Mouse (Mus musculus): Measurements from ENCODE around the gene Agbl2. TPM values are rescaled to one million over a fixed set of nuclear protein-coding genes. Genes with fewer than 3 reads are reported as not detected.

The Agbl2 gene
- not detected for polyA plus RNA-seq (2017; shearing (Covaris generic))

DNA sequence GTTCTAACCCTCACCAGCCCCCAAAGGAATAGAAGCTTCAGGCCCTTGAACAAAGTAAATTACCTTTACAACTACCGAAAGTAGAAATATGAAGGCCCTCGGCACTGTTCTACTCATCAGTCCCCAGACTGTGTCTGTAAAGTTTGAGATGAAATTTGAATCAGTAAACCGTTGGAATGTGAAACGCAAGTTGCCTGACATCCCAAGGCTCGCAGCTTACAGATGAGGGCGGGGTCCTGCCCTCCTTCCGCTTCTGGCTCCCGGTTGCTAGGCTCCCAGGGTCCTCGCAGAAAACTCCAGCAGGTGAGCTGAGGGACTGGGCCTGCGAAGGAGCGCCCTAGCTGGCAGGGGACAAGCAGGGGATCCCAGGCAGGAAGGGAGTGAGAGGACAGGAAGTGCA, at the start of gene Agbl2:
Gene Agbl2 (plus strand): TSS at position 270 of the 400 bp plus-strand sequence.
- ATAC-seq: no peak

DNA sequence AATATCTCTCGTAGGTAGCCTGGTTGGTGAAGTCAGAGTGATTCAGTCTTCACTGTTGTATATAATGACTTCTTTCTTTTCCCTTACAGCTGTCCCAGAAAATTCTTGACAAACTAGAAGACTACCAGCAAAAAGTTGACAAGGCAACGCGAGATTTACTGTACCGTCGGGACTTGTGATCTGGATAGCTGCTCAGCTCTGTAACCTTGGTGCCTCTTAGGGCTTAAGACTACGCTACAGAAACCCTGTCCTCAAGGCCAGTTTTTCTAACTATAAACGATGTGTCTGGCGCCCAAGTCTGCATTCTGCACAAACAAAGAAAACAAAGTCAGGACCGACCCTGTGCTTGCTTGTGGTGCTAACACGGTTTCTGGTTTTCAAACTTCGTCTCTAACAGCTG, 47.2 kb upstream of the Agbl2 start:
- no peak for ATAC-seq

DNA sequence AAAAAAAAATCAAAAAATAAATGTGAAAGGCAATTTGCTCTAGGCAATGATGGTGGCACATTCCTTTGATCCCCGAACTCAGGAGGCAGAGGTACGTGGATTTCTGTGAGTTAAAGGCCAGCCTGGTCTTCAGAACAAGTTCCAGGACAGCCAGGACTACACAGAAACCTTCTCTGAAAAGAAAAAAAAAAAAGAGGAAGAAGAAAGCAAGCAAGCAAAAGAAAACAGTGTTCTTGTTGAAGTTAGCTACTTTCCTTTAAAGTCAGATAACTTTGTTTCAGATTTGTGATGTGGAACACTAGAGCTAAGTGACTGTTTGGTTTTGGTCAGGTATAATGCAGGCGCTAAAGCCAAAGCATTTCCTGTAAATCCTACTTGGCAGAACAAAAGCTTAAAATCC, 43.7 kb upstream of the Agbl2 start:
- no peak for ATAC-seq

DNA sequence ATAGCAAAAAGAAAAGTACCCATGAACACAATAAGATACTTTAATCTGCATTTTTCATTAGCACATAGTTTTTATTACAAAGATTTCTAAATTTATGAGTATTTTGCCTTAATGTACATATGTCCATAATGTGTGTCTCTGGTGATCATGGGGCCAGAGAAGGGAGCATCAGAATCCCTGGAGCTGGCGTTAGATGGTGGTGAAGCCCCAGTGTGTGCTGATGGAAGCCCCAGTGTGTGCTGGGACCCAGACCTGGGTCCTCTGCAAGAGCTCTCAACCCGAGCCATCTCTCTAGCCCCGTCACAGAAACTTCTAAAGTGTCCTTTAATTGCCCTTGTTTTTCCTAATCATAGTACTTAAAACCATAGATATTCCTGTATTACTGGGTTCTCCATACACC, 43.2 kb upstream of the Agbl2 start:
- no peak for ATAC-seq

DNA sequence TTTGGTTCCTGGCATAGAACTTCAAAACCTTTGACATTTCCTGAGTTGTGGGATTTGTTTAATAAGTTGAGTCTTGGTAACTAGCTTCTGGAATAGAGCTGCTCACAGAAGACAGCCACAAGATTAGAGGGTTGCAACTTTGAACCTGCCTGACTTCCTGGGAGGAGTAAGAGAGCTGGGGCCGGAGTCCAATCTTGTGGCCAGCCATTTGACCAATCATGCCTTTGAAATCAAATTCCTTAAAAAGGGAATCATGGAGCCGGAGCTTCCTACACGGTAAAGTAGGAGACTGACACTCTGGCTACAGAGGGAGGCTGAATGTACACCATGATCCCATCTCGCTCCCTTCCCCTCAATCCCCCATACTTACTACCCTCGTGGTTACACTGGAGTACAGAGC, 42.6 kb upstream of the Agbl2 start:
- no peak for ATAC-seq

DNA sequence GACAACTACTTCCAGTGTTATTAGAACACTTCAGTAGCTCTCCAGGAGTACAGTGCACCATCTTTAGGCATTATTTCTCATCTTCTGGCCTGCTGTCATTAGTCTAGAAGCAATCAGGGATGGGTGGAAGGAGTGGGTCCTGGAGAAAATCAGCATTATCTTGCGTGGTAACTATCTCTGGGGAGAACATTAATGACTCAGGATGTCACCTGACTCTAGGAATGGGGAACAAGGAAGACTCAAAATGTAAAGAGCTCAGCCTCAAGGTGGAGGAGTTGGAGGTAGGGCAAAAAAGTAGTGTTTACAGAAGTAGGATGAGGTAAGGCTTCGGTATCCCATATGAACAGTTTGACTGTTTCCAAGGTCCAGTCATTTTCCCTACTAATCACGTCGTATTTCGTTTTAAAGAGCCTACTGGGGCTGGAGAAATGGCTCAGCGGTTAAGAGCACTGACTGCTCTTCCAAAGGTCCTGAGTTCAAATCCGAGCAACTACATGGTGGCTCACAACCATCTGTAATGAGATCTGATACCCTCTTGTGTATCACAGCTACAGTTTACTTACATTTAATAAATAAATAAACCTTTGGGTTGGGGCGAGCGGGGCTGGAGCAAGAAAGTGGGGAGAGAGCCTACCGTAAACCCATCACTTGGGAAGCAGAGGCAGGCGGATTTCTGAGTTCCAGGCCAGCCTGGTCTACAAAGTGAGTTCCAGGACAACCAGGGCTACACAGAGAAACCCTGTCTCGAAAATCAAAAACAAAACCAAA, 38.1 kb upstream of the Agbl2 start:
- ATAC-seq: no peak

DNA sequence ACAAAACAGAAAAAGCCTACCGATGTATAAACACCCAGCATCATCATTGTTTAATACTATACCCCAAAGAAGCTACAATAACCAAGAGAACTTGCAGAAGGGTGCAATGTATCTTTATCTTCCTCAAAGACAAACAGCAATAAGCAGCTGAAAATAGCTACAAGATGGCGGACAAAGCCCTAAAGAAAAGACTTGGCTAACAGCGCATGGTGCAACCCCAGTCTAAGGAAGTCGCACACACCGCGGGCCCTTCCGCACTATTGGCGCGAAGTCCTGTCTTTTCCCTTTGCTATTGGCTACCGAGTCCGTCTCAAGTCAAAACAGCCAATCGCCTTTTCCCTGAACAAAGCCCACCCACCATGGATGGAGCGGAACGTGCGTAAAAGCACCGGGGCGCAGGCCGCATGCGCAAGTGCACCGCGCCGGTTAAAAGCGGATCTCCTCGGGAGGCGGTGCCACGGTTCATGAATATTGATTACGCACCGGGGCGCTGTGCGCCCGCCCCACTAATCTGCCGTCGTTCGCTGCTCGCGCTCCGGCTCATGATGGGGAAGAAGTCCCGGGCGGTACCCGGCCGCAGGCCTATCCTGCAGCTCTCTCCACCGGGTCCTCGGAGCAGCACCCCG, 37.4 kb upstream of the Agbl2 start, which contains the start of gene Fnbp4:
Gene Fnbp4 (plus strand): TSS at position 318 of the 626 bp plus-strand sequence.
- ATAC-seq: peak; percentile 96

DNA sequence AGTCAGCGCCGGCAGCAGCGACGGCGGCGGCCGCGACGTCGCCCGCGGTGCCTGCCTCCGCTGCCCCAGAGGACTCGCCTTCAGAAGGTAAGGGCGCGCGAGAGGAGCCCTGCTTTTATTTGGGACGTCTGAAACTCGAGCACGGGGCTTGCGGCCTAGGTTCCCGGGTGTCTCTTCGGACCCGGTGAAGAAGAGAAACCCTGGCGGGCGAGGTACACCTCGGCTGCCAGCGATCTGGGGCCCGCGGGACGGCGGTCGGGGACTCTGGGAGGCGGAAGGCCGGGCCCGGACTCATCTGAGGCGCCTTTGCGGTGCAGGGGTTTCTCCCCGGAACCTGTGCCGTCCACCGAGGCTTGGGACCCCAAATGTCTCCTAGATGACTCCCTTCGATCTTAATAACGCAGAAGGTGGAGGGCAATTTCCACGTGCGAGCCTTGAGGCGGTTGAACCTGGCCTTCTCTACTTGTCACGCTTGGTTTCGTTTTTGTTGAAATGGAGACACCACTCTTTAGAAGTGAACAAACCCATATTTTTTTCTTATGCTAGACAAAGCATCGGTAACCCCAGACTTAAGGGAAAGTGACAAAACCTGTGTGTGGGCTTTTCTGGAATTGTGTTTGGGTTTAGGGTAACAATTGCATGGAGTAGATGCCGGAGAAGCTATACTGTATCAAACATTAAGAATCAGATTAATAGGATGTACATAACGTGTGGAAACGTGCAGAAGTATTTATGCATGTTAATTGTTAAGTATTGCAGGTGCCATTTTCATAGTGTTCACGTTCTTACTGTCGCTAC, 36.6 kb upstream of the Agbl2 start:
- peak; percentile 14 for ATAC-seq

DNA sequence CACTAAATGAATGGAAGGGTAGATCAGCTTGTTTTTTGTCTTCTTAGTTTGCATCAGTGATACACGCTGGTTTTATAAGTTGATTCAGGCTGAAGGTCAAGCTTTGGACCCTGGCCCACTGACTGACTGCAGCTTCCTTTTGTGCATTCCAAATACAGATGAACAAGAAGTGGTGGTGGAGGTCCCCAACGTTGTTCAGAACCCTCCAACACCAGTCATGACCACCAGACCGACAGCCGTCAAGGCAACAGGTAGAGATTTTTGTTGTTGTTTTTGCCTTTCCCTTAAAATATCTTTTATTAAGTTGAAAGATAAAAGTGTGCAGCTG, 36.0 kb upstream of the Agbl2 start:
- no peak for ATAC-seq

DNA sequence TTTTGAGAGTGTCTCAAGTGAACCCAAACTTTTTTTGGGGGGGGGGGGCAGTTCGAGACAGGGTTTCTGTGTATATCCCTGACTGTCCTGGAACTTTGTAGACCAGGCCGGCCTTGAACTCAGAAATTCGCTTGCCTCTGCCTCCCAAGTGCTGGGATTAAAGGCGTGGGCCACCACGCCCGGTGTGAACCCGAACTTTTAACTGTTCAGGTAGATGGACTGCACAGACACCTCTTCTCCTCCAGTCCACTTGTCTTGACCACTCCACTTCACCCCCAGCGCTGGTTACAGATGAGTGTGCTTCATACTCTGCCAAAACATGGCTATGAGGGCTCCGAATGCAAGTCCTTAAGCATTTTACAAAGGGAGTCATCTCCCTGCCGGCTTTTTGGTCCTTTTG, 35.4 kb upstream of the Agbl2 start:
- no peak for ATAC-seq

DNA sequence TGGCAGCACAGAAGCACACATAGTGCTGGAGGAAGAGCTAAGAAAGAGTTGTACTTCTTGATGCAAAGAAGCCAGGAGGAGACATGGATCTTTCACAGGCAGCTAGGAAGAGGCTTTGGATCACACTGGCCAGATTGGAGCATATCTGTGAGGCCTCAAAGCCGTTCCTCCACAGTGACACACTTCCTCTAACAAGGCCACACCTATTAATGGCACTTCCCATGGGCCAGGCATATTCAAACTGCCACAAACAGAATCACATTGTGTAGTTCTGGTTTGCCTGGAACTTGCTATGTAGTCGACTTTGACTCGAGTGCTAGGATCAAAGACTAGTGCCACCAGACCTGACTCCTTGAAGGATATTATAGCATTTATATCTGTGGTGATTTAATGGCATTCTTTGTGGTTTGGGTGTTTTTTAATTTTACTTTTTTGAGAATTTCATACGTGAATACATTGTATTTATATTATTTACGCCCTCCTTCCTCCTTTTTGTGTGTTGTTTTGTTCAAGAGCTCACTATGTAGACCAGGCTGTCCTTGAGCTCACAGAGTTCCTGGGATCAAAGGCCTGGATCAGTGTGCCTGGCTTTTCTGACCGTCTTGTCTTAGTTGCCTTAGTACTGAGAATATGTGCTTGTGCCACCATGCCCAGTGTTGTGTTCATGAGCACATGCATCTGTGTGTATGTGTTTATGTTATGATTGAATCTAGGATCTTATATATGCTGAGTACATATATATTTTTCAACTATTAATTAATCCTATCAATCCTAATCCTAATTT, 32.7 kb upstream of the Agbl2 start:
- ATAC-seq: no peak

DNA sequence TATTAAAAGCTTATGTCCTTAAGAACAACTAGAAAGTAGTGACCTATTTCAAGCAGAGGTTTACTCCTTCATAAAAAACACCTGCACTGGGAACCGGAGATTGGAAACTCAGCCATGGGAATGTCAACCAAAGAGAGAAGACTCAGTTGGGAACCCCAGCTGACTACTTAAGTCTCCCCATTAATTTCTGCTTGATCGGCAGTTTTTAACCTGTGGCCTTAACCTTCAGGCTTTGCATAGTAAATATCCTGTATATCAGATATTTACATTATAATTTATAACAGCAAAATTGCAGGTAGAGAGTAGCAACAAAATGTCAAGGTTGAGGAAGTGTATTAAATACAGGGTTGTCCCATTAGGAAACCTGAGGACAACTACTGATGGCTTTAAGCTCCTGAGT, 29.0 kb upstream of the Agbl2 start:
- no peak for ATAC-seq

DNA sequence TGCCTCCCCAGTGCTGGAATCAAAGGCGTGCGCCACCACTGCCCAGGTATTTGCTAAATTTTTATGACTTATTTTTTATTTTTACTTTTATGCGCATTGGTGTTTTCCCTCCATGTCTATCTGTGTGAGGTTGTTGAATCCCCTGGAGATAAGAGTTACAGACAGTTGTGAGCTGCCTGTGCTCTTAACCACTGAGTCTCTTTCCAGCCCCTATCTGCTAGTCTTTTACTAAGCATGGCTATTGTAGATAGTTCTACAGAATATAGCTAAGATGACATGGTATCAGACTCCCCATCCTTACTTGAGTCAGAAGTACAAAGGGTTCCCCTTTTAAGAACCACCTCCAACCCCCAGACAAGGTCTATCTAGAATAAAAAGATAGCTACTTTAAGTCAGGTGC, 28.3 kb upstream of the Agbl2 start:
- ATAC-seq: no peak

DNA sequence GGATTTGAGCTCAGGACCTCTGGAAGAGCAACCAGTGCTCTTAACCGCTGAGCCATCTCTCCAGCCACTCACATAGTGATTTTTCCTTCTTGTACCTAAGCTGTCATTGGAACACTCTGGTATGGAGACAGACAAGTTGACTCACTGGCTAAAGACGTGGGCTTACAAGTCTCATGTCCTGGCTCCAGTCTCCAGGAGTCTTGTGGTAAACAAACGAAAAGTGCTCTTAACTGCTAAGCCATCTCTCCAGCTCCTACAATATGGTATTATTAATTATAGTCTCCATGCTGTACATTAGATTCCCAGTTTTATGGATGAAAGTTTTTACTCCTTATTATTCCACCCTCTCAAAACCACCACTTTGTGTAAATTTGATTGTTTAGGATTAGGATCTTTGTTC, 17.4 kb upstream of the Agbl2 start:
- ATAC-seq: no peak

DNA sequence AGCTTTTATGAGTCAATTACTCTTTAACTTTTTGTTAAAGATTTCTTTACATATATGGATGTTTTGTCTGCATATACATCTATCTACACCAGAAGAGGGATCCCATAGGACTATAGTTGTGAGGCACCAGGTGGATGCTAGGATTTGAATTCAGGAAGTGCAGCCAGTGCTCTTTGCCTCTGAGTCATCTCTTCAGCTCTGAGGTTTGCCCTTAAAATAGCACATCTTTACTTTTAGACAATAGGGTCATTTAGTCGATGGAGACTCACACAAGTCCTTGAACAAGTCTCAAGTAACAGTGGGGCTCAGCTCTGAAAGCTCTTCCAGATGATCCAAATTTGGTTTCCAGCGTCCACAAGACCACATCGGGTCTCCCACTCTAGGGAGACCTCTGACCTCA, 1.2 kb upstream of the Agbl2 start:
- ATAC-seq: no peak

DNA sequence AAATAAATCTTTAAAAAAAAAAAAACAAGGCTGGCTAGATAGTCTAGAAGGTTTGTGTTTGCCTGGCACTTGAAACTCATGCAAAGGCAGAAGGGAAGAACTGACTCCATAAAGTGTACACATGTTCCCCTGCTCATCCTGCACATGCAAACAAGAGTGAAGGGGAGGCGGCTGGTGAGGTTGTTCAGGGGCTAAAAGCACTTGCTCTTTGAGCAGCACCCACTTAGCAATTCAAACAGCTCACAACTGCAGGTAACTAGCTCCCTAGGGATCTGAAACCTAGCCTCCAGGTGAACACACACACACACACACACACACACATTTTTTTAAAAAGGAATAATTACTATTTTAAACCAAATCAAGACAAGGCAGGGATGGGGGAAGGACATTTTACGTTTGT, 589 bp upstream of the Agbl2 start:
- no peak for ATAC-seq

DNA sequence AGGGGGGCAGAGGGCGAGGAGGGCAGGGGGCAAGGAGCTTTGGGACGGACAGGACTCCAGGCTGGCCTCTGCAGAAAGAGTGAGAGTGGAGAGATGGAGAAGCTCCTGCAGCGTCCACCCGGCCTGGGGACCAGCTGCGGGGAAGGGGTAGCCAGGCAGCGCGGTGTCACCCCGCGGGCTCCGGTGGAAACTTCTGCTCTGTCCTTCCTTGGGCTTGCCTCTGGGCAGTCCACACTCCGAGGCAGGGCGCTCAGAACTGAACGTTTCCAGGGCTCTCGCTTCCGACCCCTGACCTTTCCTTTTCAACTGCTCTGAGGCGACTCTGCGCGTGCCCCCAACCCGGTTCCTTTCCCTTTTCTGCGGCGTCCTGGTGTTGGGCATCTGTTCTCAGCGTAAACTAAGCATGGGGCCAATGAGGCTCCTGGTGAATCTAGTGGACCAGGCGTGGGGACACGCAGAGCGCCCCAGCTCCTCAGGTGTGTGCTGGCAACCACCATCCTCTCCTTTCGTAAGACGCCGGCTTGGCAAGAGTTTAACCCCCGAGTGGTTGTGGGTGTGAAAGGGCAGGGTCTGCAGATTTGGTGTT, 467 bp downstream of the Agbl2 start:
- ATAC-seq: no peak

DNA sequence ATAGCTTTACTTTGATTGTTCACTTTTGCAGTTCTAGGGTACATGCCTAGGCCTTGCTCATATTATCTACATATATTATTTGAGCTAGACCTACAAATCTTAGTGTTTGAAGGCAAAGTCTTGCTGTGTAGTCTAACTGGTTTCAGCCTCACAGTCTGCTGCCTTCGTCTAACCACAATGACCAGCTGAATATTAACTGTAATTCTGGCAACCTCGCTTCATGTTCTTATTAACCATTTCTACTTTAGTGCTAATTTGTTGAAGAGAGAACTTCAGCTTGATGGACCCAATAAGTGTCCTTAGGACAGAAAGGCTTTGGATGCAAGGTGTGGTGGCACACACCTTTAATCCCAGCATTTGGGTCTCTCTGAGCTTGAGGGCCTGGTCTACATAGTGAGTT, 5.6 kb downstream of the Agbl2 start:
- ATAC-seq: no peak

DNA sequence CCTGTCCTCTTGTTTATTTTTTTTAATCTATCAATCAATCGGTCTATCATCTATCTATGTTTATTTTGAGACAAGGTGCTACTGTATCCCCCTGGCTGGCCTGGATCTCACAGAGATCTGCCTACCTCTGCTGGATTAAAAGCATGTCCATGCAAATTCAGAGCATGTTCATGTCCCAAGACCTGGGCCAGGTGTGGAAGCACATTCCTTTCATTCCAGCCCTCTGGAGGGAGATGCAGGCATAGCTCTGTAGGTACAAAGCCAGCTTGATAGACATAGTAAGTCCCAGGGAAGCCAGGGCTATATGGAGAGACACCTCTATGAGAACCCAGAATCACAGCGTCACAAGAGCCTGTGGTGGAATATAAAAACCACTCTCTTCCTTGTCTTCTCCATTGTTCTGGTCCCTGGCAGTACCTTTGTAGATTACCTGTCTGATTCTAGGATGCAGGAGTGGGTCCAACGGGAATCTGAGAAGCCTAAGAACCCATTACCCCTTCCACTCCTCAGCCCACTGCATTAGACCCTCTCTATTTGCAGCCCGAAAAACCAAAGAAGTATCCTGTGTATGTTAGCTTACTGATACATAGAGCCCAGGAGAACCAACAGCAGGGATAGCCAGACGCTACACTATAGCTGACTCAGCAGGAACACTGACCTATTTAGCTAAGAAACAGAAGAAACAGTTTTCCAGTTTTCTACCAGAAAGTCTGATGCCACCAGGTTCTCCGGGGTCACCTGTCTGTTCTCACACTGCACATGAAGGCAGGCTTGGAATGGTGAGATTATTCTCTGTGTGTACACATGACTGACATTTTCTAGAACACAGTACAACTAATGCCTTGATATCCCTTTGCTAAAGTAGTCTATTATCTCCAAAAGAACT, 26.0 kb downstream of the Agbl2 start:
- no peak for ATAC-seq

DNA sequence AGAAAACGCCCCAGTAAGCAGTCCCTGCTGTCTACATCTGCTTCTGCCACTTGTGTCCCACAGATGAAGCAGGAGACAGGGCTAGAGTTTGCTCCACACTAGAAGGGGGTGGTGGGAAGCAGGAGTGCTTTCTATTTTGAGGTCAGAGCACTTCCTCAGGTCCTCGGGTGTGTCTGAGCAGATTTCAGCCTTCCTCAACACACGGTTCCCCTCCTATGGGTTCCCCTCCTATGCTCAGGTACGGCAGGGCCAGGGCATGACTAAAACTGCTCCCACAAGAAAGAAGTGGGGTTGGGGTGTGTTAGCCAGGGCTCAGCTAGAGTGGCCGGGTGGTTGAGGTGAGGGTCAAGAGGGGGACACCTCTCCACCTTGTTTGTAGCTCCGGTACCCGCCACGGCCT, 28.2 kb downstream of the Agbl2 start:
- ATAC-seq: no peak

DNA sequence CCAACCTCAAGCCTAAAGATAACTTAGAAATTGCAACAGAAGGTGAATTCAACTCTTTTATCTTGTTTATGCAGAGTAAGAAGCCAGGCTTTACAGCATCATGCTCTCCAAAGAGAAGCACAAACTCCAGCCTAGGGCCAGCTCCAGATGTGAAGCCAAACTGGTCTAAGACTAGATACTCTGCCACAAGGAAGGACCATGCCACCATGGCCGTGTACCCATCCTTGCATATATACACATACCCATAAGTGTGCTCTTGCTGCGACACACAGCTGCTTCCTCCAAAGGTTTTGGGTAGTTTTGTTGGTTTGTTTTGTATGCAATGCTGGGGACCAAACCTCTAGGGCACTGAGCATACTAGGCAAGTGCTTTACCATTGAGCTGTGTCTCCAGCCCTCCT, 32.7 kb downstream of the Agbl2 start:
- no peak for ATAC-seq

DNA sequence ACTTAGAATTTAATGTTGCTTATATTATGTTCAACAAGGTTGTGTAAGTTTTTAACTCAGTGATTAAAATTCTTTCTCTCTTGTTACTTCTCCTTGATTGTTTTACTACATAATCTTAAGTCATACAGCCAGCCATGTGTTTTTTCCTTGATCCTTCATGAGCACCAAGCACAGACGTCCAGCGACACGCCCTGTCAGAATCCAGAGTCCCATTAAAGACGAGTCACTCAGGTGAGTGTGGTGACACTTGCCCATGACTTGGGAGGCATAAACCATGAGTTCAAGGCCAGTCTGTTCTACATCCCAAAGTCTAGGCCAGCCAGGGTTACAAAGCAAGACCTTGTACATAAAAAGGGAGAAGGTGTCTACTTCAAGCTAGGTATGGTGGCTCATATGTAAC, 33.6 kb downstream of the Agbl2 start:
- no peak for ATAC-seq

Measured in activated CD4-positive, CD25-positive, alpha-beta regulatory T cell, adult 4 months (primary cell).